Mouse (Mus musculus) G1E (cell line): ENCODE measurements at regions not wholly inside any gene's neighbourhood (a gene's known extent, or its start where the extent isn't known, plus 50 kb on each side); places are given as distances from the start of the nearest gene placed in this dataset.

Experiments used
- CTCF ChIP-seq: IDR thresholded peaks from 2 replicates; pipeline ENCODE4 v1.5.1; 2012; ENCODE audit warnings: low read depth, low read length, inconsistent platforms, mixed read lengths
- GATA1 ChIP-seq: IDR thresholded peaks from 2 replicates; pipeline ENCODE4 v1.6.1; 2012; ENCODE audit warnings: borderline replicate concordance, low read length, inconsistent platforms, mixed read lengths
- POLR2AphosphoS5 ChIP-seq: IDR thresholded peaks from 2 replicates; pipeline ENCODE4 v1.6.1; 2012; ENCODE audit warnings: low read depth, low read length, inconsistent platforms; ENCODE audit not compliant: insufficient replicate concordance
- TAL1 ChIP-seq: conservative IDR thresholded peaks from 2 replicates; pipeline ENCODE4 v1.6.1; 2012; ENCODE audit warnings: low read depth, low read length, inconsistent platforms, mixed read lengths

GRCm38 (mm10) chr3:115575371-115575770 is 139.5 kb downstream of the S1pr1 start:
- TF ChIP-seq CTCF (no peak), GATA1 (no peak), TAL1 (no peak), POLR2AphosphoS5 (no peak)
